Mouse (Mus musculus): ENCODE measurements around the gene Gm21973.

DNA sequence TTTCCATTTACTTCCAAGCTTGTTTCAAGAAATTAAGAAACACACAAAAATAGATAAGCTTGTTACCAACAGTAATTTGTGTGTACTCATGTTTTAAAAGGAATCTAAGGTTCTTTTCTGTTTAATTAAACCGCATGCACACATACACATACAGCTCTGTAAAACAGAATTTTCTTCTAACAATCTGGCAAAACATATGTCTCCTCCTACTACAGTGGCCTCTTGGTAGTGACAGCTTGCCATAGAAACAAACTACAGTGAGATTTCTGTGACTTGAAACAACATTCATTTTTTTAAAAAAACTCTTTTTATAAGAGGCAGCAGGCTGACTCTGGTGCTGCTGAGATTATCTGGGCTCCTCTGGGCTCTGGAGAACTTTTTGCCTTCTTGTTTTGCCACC lies 18.7 kb upstream of the Gm21973 start:
- no peak for TF ChIP-seq POLR2A (IDR thresholded peaks at IDR 0.05; ENCODE audit: extremely low read depth, insufficient read depth, low read length)
- no peak for TF ChIP-seq CTCF (IDR thresholded peaks at IDR 0.05; ENCODE audit: extremely low read depth, insufficient read depth, low read length)
